Mouse (Mus musculus) C2C12 (cell line): ENCODE results near the gene Gm10309.

Source experiments
- CEBPB ChIP-seq: IDR thresholded peaks from one replicate; pipeline ENCODE4 v1.6.1; 2011; ENCODE audit warnings: low read depth, mild to moderate bottlenecking, control low read depth, moderate library complexity
- CTCF ChIP-seq: IDR thresholded peaks from one replicate; pipeline ENCODE4 v1.5.1; 2011; ENCODE audit not compliant: control insufficient read depth, insufficient read depth, insufficient read length
- FOSL1 ChIP-seq: IDR thresholded peaks from one replicate; pipeline ENCODE4 v1.8.0; 2011; ENCODE audit warnings: mild to moderate bottlenecking, low read length; ENCODE audit not compliant: poor library complexity, insufficient read depth, severe bottlenecking
- MYOD1 ChIP-seq: IDR thresholded peaks from one replicate; pipeline ENCODE4 v1.6.1; 2011; ENCODE audit warnings: low read depth; ENCODE audit not compliant: control insufficient read depth, insufficient read length

DNA sequence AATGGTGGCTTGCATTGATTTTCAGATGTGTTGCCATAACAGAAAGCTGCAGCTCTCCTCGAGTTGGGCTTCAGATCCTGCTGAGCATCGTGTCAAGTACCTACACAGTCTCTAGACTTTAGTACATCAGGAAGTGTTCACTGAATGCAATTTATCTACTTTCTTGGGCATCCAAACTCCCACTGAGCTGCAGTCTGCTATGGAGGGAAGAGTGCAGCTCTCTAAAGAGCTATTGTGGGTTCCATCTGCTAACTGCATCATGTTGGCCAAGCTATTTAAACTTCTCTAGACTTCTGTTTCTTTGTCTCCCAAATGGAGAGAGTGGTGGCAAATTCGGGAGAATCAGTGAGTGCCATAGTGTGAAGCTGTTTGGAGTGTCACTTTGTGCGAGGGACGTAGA, 11.6 kb upstream of the Gm10309 start:
- no peak for TF ChIP-seq FOSL1
- no peak for TF ChIP-seq CTCF
- TF ChIP-seq MYOD1: no peak
- TF ChIP-seq CEBPB: no peak
